Mouse (Mus musculus) frontal cortex, adult 2 months (tissue): Measurements from ENCODE around the gene Ube4a. TPM values are rescaled to one million over a fixed set of nuclear protein-coding genes. Genes with fewer than 3 reads are reported as not detected.

Experiments
- DNase-seq, 2 experiments: peaks; one replicate each; pipeline ENCODE4 v3.0.0; 2022; ENCODE audit warnings: low spot score in 1 of 2; ENCODE audit errors: extremely low spot score in 1 of 2
- polyA plus RNA-seq: library from polyadenylated mRNA; depleted of rRNA; stranded (reverse); fragments of >200 nt; gene quantifications from 2 replicates; pipeline ENCODE4 v1.2.3, GENCODE M21; 2012; rRNA removed

Gene Ube4a
- polyA plus RNA-seq, 1 experiment: 27.4 TPM

DNA sequence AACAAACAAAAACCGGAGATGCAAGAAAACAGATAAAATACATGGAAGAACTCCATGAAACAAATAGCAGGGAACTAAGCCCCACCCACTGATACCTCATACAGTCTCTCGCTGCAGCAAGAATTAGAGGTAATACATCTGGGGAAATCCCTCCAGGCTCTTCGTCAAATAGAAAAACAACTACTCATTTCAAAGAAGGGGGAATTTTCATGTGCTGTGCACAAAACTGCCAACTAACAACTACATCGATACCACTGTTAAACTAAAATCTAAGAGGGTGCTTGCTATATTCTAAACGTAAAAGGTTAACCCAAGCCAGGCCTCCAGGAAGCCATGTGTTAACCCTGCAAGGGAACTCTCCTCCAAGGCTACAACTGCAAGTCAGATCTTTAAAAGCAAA is 91.7 kb downstream of the Ube4a start:
- DNase-seq: no peak

Other genes with a start within 250 kb of the Ube4a start
- gene Phldb1, start 230.4 kb downstream of the Ube4a start, polyA plus RNA-seq: 138 and 146 TPM in 2 replicates
- gene Arcn1, start 197.8 kb downstream of the Ube4a start, polyA plus RNA-seq: 55.6 and 57.7 TPM in 2 replicates
- 90.9 and 96.6 TPM in 2 replicates for gene Ift46, start 197.7 kb downstream of the Ube4a start, polyA plus RNA-seq
- gene Tmem25, start 166.3 kb downstream of the Ube4a start, polyA plus RNA-seq: 87.8 and 89.6 TPM in 2 replicates
- 0.88 and 1.4 TPM in 2 replicates for gene Ttc36, start 162.5 kb downstream of the Ube4a start, polyA plus RNA-seq
- 29.9 and 32.5 TPM in 2 replicates for gene Kmt2a, start 84.3 kb downstream of the Ube4a start, polyA plus RNA-seq
- gene Atp5l, start 44.9 kb downstream of the Ube4a start, polyA plus RNA-seq: 723 and 788 TPM in 2 replicates
- 0.13 TPM in 1 of 2 replicates, not detected in the other for gene Cd3g, start 14.8 kb upstream of the Ube4a start, polyA plus RNA-seq
- gene Cd3d, start 16.2 kb upstream of the Ube4a start, polyA plus RNA-seq: 0.06 TPM in 1 of 2 replicates, not detected in the other
- 0.08 and 0.13 TPM in 2 replicates for gene Cd3e, start 44.0 kb upstream of the Ube4a start, polyA plus RNA-seq
- 2.1 and 2.8 TPM in 2 replicates for gene Mpzl2, start 74.2 kb upstream of the Ube4a start, polyA plus RNA-seq
- 2.0 and 2.1 TPM in 2 replicates for gene Mpzl3, start 89.6 kb upstream of the Ube4a start, polyA plus RNA-seq
- gene Jaml, start 113.6 kb upstream of the Ube4a start, polyA plus RNA-seq: 0.32 and 0.59 TPM in 2 replicates
- 82.9 and 83.5 TPM in 2 replicates for gene Scn2b, start 152.2 kb upstream of the Ube4a start, polyA plus RNA-seq
- 17.4 and 32.4 TPM in 2 replicates for gene Scn4b, start 172.8 kb upstream of the Ube4a start, polyA plus RNA-seq
- gene BC049352, start 216.4 kb upstream of the Ube4a start, polyA plus RNA-seq: 2.8 and 3.1 TPM in 2 replicates
- gene Tmprss4, start 238.5 kb upstream of the Ube4a start, polyA plus RNA-seq: 0.08 and 0.18 TPM in 2 replicates